Mouse (Mus musculus) kidney, adult 2 months (tissue): Measurements from ENCODE around the gene Gm49378.
A peak's percentile ranks its signal among the peaks of the same experiment; 100 is the strongest.

Source experiments
- CTCF ChIP-seq: fragments of 200-500 bp; conservative IDR thresholded peaks from 2 replicates; pipeline ENCODE4 v1.5.1; 2011; ENCODE audit warnings: low read depth, mild to moderate bottlenecking, control low read depth, low read length, moderate library complexity, mixed read lengths; ENCODE audit not compliant: insufficient read depth, insufficient read length
- POLR2A ChIP-seq: fragments of 200-500 bp; IDR thresholded peaks from one replicate; pipeline ENCODE4 v1.6.1; 2011; ENCODE audit warnings: low read depth, low read length, control low read depth

- peak; percentile 85 for TF ChIP-seq CTCF
- no peak for TF ChIP-seq POLR2A
These were observed 8.4 kb downstream of the Gm49378 start for GRCm38 (mm10) chr14:55629312-55629711.
